In genomic region chr8:120425199-120425941, GRCm38 (mm10) we compare ENCODE assay signal across 8 mouse cellular contexts.
A peak's percentile ranks its signal among the peaks of the same experiment; 100 is the strongest.
DNase-seq lines count a peak whose midpoint lies in the region; ATAC-seq and TF ChIP-seq lines count a peak whose summit lies in the region.

No protein-coding gene starts in this region.

- H3K36me3 ChIP-seq in E14TG2a.4 (ENCODE audit: insufficient read depth, low read length): no peaks in the 10 kb centered on the region

- peak; percentile 36; the same call in 1 of the 2 replicates for ATAC-seq in frontal cortex, adult (ENCODE audit: low TSS enrichment)

- peaks cover 3% of the 10 kb centered on the region; the same call in 1 of the 2 replicates for H3K9me3 ChIP-seq in E14TG2a.4 (ENCODE audit: low read length)

- 0 out of 2 replicates have a peak overlapping the region, but pooled peaks have one; percentile 23 for H3K4me3 ChIP-seq in E14TG2a.4 (replicated peaks; ENCODE audit: low read length)

- no peak for TF ChIP-seq CTCF in E14TG2a.4 (conservative IDR thresholded peaks at IDR 0.05; ENCODE audit: low read length)

- DNase-seq in frontal cortex, postnatal 36 days (ENCODE audit: low spot score in 2 of 2): no peak
- peak; percentile 67 for DNase-seq in forelimb bud, embryonic 11.5 days (ENCODE audit: low read depth, low spot score)
- peak; percentile 78 for DNase-seq in mesoderm, embryonic 11.5 days (ENCODE audit: low read depth, low spot score)
- DNase-seq in cerebellum, postnatal 25 days: no peak
- no peak for DNase-seq in thymus, postnatal 4 days
- DNase-seq in urinary bladder, postnatal 25 days (ENCODE audit: low spot score): no peak

- peaks cover 14% of the 10 kb centered on the region for H3K27me3 ChIP-seq in E14TG2a.4 (ENCODE audit: insufficient read depth, low read length)

- H3K4me1 ChIP-seq in E14TG2a.4 (replicated peaks; ENCODE audit: low read depth, low read length): peaks cover 89% of the 10 kb centered on the region

Comparison
In these comparisons a context has a peak if more than half of its experiments do, and no peak if none do; other contexts are left out.
1. DNase-seq: peak in forelimb bud, embryonic 11.5 days (single experiment) and mesoderm, embryonic 11.5 days (single experiment); none in frontal cortex, postnatal 36 days (0 of 2), cerebellum, postnatal 25 days (0 of 2), thymus, postnatal 4 days (single experiment) and urinary bladder, postnatal 25 days (single experiment).